Mouse (Mus musculus): ENCODE results near the gene Mafg. TPM values are rescaled to one million over a fixed set of nuclear protein-coding genes. Genes with fewer than 3 reads are reported as not detected.
"Not testable (repeated sequence)": the region's sequence is repeated elsewhere in the genome, so short reads cannot be mapped to it uniquely, and the experiment has no call there.

Gene Mafg
- 19.8 and 23.0 TPM in 2 replicates for polyA plus RNA-seq (2016; fragmentation: Nextera tagmentation; extraction: Ambion mirVana)

GRCm38 (mm10) chr11:120633520-120634343 is at the start of gene Mafg:
TSS of gene Mafg (minus strand) at chr11:120633600.
- Histone ChIP-seq H3K27ac (replicated peaks) (peak within 1 kb of the TSS; percentile 95), H3K27me3 (ENCODE audit: low read depth, poor library complexity, severe bottlenecking) (no peaks in the 10 kb centered on the region), H3K36me3 (peaks cover 15% of the 10 kb centered on the region), H3K9me3 (replicated peaks) (no peaks in the 10 kb centered on the region), H3K4me3 (peak within 1 kb of the TSS; percentile 97), H3K4me1 (peaks cover 54% of the 10 kb centered on the region)
- peak; percentile 96 for DNase-seq (ENCODE audit: low spot score)
- WGBS, result 12% methylated on average over 58 of the region's 58 CpGs

- Histone ChIP-seq H3K9me3 (replicated peaks) (no peaks in the 10 kb centered on the region), H3K4me3 (no peak overlapping the region), H3K27me3 (ENCODE audit: low read depth, poor library complexity, severe bottlenecking) (no peaks in the 10 kb centered on the region), H3K36me3 (peaks cover 97% of the 10 kb centered on the region), H3K27ac (replicated peaks) (no peak overlapping the region), H3K4me1 (peaks cover 9% of the 10 kb centered on the region; the same call in 1 of the 2 replicates)
- DNase-seq (ENCODE audit: low spot score), result no peak
- 93% methylated on average over 5 of the region's 5 CpGs for WGBS
These were observed 49.3 kb upstream of the Mafg start for GRCm38 (mm10) chr11:120682683-120683082.

DNA sequence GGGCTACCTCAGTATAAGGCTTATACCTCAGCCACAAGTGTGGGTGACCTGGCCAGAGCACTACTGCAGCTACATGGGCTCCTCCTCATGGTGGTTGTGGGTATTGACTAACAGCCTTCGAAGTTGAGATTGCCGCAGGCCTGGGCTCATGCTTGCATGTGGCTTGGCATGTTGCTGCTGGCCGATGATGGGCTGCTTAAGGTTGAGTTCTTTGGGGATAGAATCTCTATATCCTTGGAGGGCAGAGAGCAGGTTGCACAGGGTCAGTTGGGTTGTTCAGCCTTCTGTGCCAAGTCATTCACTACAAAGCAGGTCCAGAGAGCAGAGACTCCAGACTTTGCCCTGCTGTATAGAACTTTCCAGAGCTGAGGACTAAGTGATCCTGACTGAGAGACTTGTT is 46.5 kb upstream of the Mafg start:
- no peaks in the 10 kb centered on the region for H3K9me3 ChIP-seq (replicated peaks)

DNA sequence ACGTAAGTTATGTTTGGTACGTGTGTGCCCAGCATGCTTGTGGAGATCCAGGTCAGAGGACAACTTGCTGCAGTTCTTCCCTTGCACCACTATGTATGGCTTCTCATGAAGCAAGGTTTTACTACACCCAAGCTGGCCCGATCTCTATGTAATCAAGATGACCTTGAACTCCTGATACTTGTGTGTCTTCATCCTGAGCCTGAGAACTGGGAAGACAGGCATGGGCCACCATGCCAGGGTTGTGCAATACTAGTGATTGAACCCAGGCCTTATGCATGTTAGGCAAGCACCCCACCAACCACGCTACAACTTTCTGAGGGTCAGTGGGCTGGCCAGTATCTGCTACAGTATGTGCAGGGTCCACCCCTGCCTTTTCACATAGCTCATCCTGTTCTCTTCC is 43.6 kb upstream of the Mafg start:
- 90% methylated on average over 4 of the region's 4 CpGs for WGBS
- no peaks in the 10 kb centered on the region for H3K27me3 ChIP-seq (ENCODE audit: low read depth, poor library complexity, severe bottlenecking)
- DNase-seq (ENCODE audit: low spot score), result no peak
- H3K4me3 ChIP-seq, result no peak overlapping the region
- H3K36me3 ChIP-seq, result peaks cover 69% of the 10 kb centered on the region
- H3K27ac ChIP-seq (replicated peaks), result no peak overlapping the region
- no peaks in the 10 kb centered on the region for H3K9me3 ChIP-seq (replicated peaks)
- peaks cover 23% of the 10 kb centered on the region for H3K4me1 ChIP-seq

More for the DNA sequence above, 46.5 kb upstream of the Mafg start:
- peaks cover 95% of the 10 kb centered on the region for H3K36me3 ChIP-seq
- H3K4me3 ChIP-seq, result no peak overlapping the region
- 64% methylated on average over 3 of the region's 3 CpGs for WGBS
- H3K4me1 ChIP-seq, result no peaks in the 10 kb centered on the region
- no peaks in the 10 kb centered on the region for H3K27me3 ChIP-seq (ENCODE audit: low read depth, poor library complexity, severe bottlenecking)
- no peak for DNase-seq (ENCODE audit: low spot score)
- H3K27ac ChIP-seq (replicated peaks), result no peak overlapping the region

DNA sequence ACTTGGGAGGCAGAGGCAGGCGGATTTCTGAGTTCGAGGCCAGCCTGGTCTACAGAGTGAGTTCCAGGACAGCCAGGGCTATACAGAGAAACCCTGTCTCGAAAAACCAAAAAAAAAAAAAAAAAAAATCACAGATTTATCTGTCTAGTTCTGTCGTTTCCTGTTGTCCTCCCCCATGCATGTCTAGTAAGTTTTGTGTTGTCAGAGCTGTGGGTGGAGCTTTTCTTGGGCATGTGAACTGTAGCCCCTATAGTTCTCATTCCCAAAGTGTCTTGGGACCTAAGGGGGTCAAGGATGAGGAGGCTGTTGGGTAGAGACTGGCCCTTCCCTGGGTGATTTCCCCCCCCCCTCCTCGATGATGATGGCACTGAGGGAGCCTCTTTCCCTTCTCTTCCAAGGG is 42.5 kb upstream of the Mafg start:
- 84% methylated on average over 5 of the region's 5 CpGs for WGBS
- Histone ChIP-seq H3K36me3 (peaks cover 58% of the 10 kb centered on the region), H3K4me1 (peaks cover 23% of the 10 kb centered on the region)
- H3K27me3 ChIP-seq (ENCODE audit: low read depth, poor library complexity, severe bottlenecking); H3K4me3 ChIP-seq; DNase-seq (ENCODE audit: low spot score); H3K9me3 ChIP-seq (replicated peaks); H3K27ac ChIP-seq (replicated peaks): not testable (repeated sequence)

DNA sequence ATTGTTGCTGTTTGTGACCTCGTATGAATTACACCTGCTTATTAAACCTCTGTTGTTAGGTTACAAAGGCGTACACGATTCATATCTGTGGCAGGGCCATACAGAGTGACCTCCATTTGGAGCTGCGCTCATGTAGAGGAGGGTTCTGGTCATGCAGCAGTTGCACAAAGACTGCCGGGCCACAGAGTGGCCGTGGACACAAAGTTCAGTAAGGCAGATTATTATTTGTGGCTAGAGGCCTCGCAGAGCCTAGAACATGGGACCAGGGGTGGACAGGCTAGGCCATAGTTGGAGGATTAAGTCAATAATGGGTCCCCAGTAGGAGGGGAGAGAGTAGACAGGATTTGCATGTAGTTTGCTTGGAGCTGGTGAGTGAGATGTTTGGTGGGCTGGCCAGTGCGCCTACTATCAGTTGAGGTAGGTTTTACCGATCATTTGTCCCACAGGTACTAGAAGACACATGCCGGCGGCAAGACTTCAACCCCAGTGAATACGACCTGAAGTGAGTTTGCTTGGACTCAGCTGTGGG is 40.3 kb upstream of the Mafg start:
- H3K36me3 ChIP-seq, result peaks cover 36% of the 10 kb centered on the region
- no peaks in the 10 kb centered on the region for H3K27me3 ChIP-seq (ENCODE audit: low read depth, poor library complexity, severe bottlenecking)
- WGBS, result 44% methylated on average over 12 of the region's 12 CpGs
- no peak for DNase-seq (ENCODE audit: low spot score)
- H3K4me3 ChIP-seq, result peak overlapping the region; percentile 80
- peak overlapping the region; percentile 99 for H3K27ac ChIP-seq (replicated peaks)
- no peaks in the 10 kb centered on the region for H3K9me3 ChIP-seq (replicated peaks)
- peaks cover 23% of the 10 kb centered on the region for H3K4me1 ChIP-seq

DNA sequence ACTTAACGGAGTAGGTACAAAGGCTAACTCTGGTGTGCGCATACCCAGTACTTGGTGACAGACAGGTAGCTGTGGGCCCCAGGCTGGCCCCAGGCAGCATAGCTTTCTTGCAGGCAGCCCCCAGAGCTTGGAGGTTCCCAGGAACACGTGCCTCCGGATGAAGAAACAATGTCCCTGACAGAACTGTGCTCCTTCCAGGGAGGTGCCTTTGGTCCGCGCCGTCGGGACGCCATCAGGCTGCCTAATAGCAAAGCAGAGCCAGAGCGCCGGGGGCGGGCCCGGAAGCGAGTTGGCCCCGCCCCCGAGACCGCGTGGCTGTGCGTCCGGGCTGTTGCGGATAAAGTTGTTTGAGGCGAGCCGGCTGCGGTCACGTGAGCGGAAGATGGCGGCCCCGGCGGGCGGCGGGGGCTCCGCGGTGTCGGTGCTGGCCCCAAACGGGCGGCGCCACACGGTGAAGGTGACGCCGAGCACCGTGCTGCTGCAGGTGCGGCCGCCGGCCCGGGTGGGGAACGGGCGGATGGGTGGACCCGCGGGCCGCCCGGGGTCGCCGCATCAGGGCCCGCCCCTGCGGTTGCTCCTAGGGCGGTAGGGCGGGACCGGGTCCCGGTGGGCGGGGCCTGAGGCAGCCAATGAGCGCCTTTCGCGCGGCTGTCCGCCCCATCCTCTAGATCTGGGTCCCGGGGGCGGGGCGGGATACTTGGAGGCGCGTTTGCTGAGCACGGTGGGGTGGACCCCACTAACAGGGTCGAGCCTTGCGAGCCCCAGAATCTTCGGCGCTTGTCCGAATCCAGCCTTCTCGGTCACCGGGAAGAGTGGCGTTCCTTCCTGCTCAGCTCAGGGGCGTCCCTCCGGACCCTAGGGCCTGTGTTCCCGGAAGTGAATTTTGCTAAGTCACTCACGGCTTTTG is 39.5 kb upstream of the Mafg start, which contains the start of gene Aspscr1:
Aspscr1 (plus strand) TSS at position 287 of the 907 bp plus-strand sequence.
- H3K36me3 ChIP-seq, result peaks cover 28% of the 10 kb centered on the region
- peak; percentile 94 for DNase-seq (ENCODE audit: low spot score)
- H3K4me3 ChIP-seq, result peak within 1 kb of the TSS; percentile 80
- H3K27ac ChIP-seq (replicated peaks), result peak within 1 kb of the TSS; percentile 99
- no peaks in the 10 kb centered on the region for H3K9me3 ChIP-seq (replicated peaks)
- H3K4me1 ChIP-seq, result peaks cover 23% of the 10 kb centered on the region
- WGBS, result 2% methylated on average over 83 of the region's 83 CpGs
- H3K27me3 ChIP-seq (ENCODE audit: low read depth, poor library complexity, severe bottlenecking), result no peaks in the 10 kb centered on the region

DNA sequence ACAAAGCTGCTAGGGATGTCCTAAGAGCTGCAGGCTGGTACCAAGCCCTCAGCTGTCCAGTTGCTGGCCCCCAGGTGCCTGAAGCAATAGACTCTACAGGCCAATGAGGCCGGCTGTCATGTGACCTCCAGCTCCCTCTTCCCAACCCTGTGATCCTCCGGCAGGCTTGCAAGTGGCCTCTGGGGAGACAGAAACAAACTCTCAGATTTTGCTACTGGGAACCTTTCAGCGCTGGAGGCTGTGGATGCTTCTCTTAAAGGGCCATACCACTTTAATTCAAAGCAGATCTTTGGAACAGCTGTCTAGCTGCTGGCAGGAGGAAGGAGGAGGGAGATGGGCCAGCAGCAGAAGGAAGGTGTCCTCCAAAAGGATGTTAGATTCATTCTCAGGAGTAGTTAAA is 33.2 kb upstream of the Mafg start:
- no peaks in the 10 kb centered on the region for H3K9me3 ChIP-seq (replicated peaks)
- WGBS, result 14% methylated on average over 3 of the region's 3 CpGs
- H3K27ac ChIP-seq (replicated peaks), result no peak overlapping the region
- H3K27me3 ChIP-seq (ENCODE audit: low read depth, poor library complexity, severe bottlenecking), result peaks cover 50% of the 10 kb centered on the region
- no peaks in the 10 kb centered on the region for H3K36me3 ChIP-seq
- no peak overlapping the region for H3K4me3 ChIP-seq
- no peak for DNase-seq (ENCODE audit: low spot score)
- peaks cover 18% of the 10 kb centered on the region for H3K4me1 ChIP-seq

DNA sequence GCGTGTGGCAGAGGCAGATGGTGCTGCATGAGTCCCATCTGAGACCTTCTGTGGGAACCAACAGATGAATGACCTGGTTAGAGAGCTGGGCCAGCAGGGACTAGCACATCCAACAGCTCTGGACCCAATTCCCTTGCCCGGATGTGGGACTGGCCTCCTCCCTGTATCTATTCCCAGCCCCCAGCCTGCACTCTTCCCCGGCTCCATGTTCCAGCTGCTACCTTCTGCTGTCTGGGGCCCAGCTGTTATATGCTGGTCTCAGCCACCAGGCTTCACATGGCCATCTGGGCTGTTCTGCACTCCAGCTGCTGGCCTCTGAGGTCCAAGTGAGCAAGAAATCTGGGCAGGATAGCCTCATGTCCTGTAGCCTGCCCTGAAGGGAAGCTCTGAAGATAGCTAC is 32.0 kb upstream of the Mafg start:
- H3K27me3 ChIP-seq (ENCODE audit: low read depth, poor library complexity, severe bottlenecking), result peaks cover 62% of the 10 kb centered on the region
- peaks cover 28% of the 10 kb centered on the region for H3K4me1 ChIP-seq
- no peaks in the 10 kb centered on the region for H3K36me3 ChIP-seq
- DNase-seq (ENCODE audit: low spot score), result no peak
- H3K27ac ChIP-seq (replicated peaks), result no peak overlapping the region
- 86% methylated on average over 3 of the region's 3 CpGs for WGBS
- H3K9me3 ChIP-seq (replicated peaks), result no peaks in the 10 kb centered on the region
- no peak overlapping the region for H3K4me3 ChIP-seq

GRCm38 (mm10) chr11:120663714-120664113 is 30.3 kb upstream of the Mafg start:
- H3K27ac ChIP-seq (replicated peaks), result no peak overlapping the region
- no peaks in the 10 kb centered on the region for H3K9me3 ChIP-seq (replicated peaks)
- no peak for DNase-seq (ENCODE audit: low spot score)
- 71% methylated on average over 5 of the region's 5 CpGs for WGBS
- peaks cover 79% of the 10 kb centered on the region for H3K27me3 ChIP-seq (ENCODE audit: low read depth, poor library complexity, severe bottlenecking)
- no peaks in the 10 kb centered on the region for H3K36me3 ChIP-seq
- H3K4me1 ChIP-seq, result peaks cover 45% of the 10 kb centered on the region
- no peak overlapping the region for H3K4me3 ChIP-seq

- Histone ChIP-seq H3K4me1 (peaks cover 47% of the 10 kb centered on the region), H3K9me3 (replicated peaks) (no peaks in the 10 kb centered on the region), H3K36me3 (no peaks in the 10 kb centered on the region), H3K27ac (replicated peaks) (no peak overlapping the region), H3K27me3 (ENCODE audit: low read depth, poor library complexity, severe bottlenecking) (peaks cover 88% of the 10 kb centered on the region), H3K4me3 (no peak overlapping the region)
- WGBS, result 37% methylated on average over 6 of the region's 6 CpGs
- DNase-seq (ENCODE audit: low spot score), result no peak
These were observed 29.4 kb upstream of the Mafg start for GRCm38 (mm10) chr11:120662759-120663158.

DNA sequence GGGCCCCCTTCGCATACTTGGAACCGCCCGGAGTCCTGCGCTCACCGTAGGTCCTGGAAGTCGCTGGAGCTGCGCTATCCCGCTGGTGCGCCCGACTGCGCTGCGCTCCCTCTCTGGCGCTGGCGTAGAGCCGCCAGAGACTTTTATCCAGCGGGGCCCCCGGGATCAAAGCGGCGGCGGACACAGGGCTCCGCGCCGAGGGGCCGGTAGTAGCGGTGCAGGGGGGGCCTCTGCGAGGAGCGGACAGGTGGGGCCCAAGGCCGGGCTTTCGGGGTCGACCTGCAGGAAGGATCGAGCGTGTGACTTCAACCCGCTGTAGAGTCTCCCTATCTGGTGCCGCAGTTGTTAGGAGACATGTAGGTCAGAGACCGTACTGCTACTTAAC is 27.7 kb upstream of the Mafg start, which contains the start of gene Notum:
Notum (minus strand) TSS at position 100 of the 385 bp plus-strand sequence.
- no peak for DNase-seq (ENCODE audit: low spot score)
- Histone ChIP-seq H3K9me3 (replicated peaks) (no peaks in the 10 kb centered on the region), H3K36me3 (no peaks in the 10 kb centered on the region), H3K4me1 (peaks cover 38% of the 10 kb centered on the region), H3K27ac (replicated peaks) (peak within 1 kb of the TSS; percentile 69), H3K27me3 (ENCODE audit: low read depth, poor library complexity, severe bottlenecking) (peaks cover 99% of the 10 kb centered on the region), H3K4me3 (peak within 1 kb of the TSS; percentile 53)
- under 1% methylated on average over 35 of the region's 35 CpGs for WGBS
